Mouse (Mus musculus): Measurements from ENCODE around the gene Ephx1.

DNA sequence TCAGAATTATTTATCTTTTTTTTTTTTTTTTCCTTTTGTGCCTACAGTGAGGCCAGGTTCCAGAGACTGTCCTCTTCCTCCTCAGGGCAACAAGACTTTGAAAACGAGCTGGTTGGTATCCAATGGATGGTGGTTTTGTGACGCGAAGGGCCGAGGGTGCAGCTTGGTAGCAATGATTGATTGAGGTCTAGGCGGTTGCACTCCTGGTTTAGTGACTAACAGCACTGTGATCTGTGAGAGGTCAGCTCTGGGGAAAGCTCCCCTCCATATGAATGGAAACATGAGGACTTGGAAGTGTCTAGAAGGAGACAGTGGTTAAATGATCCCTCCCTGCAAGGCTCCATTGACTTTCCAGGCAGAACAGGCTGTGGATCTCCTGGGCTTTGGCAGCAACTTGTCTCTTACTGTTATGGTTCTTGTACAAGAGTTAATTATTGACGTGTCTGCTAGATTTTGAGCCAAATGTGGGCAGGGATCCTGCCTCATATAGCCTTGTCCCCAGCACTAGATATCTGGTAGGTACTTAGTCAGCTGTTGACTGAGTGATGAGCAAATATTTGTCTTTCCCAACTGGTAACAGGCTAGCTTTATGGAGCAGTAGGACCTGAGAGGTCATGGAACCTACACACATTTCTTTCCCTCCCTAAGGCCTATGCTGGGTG, 68.5 kb downstream of the Ephx1 start:
- TF ChIP-seq CTCF (IDR thresholded peaks at IDR 0.05; ENCODE audit: control insufficient read depth, insufficient read depth, low read length): no peak
- no peak for TF ChIP-seq POLR2A (IDR thresholded peaks at IDR 0.05; ENCODE audit: borderline replicate concordance, control insufficient read depth, low read depth, low read length)

All from bone marrow, adult 2 months (tissue).